Mouse (Mus musculus) layer of hippocampus, adult 9-11 months (tissue): ENCODE measurements around the gene Dyrk3.

Experiments used
- DNase-seq: peaks from one replicate; pipeline ENCODE4 v3.0.0; 2022

Gene Dyrk3

DNA sequence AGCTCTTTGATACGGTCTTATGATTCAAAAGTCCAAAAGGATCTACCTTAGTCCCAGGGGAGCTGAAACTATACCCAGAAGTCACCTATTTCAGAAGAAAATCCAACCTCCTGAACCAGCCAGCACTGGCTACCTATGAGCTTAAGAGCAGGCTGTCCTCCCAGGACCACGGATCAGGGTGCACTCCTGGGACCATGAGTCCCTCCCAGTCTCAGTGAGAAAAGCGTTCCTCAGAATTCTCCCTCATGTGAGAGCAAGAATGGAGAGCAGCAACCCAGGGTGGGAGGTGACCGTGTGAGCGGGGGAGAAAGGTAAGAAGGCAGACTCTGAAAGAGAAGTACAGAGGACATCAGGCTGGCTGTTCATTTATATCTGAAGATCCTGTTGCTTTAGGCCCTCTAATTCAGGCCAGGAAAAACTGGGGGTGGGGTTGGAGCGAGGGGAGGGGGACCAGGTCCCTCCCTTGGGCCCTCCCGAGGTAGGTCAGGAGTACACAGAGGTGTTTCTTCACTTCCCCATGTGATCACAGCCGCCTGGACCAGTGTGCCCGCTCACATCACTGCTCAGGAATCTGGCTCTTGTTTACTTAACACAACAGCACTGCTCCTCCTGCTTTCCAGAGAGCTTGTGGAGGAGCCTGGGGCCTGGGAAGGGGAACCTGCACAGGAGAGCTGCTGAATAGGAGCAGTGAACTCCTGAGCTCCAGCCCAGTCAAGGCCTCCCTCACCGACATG is 30.4 kb downstream of the Dyrk3 start:
- no peak for DNase-seq

DNA sequence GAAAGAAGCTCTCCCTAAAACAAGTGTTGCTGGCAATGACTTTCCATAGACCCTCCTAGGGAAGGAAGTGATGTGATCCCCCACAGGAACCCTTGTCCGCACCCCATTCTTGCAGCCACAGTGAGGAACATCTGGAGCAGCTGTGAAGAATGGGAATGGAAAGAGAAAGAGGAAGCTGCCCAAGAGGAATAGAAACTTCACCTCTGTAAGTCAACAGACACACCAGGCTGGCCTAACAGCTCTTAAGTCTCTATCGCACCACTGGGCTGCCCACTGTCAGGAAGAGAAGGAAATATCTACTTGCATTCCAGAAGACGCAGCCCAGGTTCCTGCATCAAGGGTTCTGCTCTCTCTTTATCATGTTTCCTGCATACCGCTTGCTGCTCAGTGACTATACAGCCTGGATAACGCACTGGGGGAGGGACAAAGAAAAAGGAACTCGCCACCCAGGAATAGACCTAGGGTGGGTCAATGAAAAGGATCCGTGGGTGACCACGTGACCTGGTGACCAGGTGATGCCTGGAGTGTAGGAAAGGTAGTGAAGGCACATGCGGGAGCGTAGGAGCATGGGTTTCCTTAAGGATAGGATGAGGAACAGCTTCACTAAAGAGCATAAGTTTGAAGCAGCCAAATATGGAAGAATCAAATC is 34.2 kb downstream of the Dyrk3 start:
- no peak for DNase-seq

DNA sequence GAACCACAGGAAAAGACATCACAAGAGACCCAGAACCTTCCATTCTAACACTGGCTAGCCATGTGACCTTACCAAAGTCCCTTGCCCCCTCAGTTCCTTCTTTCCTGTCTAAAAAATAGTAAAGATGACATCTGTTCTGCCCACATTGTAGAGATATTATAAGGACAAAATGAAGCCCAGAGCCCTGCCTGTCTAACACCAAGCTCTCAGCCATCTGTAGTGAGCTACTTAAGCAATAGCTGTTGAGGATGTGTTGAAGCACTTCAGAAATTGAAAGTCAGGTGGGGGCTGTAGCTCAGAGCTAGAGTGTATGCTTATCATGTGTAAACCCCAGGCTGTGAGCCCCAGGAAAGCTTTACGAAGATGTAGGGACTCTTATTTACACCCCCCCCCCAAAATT is 37.3 kb downstream of the Dyrk3 start:
- DNase-seq = no peak

DNA sequence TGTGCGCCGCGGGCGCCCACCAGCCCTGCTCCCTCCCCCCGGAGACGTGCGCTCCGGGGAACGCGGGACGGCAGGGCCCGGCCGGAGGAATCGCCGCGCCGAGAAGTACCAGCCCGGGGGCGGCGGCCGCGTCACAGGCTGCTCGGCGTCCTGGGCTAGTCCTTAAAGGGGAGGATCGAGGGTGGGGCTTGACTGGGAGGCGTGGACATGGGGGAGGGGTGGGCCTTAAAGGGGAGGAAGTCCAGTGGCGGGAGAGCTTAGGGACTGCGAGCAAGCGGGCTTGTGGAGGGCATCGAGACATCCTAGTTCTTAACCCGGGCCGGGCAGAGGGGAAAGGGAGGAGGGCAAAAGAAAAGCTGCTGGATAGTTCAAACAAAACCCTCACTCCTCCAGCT is 40.4 kb downstream of the Dyrk3 start, which contains the start of gene Mapkapk2:
TSS of gene Mapkapk2 (minus strand) at position 127 of the 395 bp plus-strand sequence.
- peak; percentile 90 for DNase-seq

DNA sequence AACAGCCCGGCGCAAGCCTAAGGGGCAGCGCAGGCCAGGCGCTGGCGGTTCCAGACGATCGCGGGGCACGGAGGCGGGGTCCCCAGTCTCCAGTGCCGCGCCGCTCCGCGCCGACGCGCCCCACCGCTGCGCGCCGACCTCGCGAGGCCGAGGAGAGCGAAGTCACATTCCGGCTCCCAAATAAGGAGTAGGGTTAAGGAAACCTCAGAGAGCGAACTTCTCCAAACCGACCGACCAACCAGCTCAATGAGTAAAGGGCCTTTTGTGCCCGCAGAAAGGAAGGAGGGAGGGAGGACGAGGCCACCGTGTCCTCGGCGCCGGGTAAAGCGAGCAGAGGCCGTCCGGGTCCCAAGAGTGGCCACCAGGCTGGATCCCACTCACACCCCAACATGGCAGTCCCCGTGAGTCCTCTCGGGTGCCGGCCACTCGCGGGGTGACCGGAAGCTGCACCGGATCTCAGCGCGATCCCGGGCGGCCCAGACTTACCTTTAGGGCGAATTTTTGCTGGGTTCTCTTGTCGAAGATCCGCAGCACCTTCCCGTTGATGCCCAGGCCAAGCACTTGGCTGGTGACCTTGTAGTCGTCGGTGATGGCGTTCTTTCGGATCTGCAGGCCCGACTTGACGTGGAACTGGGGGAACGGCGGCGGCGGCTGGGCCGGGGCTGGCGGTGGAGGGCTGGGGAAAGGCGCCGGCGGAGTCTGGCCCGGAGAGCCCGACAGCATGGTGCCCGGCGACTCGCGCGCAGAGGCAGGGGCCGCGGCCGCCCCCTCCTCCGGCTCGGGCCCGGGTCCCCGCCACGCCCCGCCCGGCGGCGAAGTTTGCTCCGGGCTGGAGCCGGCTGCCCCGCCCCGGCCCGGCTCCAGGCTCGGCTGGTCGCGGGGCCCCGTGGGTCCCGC is 41.1 kb downstream of the Dyrk3 start:
- no peak for DNase-seq

DNA sequence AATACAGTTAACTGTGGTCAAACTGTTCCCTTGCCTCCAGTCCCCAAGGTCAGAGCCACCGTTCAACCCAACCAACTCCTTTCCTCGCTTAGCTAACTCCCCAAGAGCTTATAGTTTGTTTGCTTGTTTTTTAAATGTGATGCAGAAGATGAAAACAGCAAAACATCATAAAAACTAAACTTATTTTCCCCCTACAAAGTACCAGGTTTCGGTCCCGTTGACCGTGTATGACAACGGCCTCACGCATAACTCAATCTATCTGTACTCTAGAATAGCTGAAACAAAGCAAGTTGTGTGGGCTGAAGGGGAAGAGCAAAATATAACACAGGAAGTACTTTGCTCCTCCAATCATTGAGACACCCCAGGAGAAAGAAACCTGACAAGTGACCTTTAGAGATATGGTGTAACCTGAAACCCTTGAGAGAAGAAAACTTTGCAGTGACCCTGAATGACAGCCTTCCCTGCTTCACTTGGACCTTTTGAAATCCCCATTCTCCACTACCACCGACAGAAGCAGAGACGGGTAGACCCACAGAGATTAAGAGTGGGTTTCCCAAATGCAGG is 41.9 kb downstream of the Dyrk3 start:
- DNase-seq = no peak

DNA sequence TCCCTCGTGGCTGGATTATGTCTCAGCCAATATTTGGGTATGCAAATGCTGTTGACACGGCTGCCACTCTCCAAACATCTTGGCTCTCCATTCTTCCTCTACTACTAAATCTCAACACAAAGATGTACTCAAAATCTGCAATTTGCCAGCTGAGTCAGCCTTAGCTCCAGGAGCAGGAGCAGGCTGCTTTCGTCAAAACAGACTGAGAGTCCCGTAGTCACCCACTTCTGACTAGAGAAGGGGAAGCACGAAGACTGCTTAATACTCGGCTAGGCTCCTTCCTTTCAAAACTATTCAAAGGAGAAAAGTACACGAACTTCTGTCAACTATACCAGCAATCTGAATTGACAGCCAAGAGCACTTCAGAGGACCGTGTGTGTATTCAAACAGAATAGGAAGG is 42.6 kb downstream of the Dyrk3 start:
- peak; percentile 61 for DNase-seq

DNA sequence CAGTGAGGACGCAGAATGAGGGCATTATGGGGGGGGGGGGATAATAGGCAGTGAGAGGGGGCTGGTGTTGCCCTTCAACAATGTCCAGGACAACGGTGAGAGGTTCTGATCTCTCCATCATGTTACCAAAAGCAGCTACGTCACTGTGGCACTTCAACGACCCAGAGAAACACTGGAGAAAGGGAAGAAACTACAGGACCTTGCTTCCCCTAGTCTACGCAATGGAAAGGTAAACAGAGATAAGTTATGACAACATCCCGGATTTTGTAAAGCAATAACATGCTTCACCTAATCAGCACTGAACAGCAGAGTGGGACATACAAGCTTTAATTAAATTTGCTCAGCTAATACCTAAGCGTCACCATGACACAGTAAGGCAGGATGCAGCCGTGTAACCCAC is 44.3 kb downstream of the Dyrk3 start:
- no peak for DNase-seq

DNA sequence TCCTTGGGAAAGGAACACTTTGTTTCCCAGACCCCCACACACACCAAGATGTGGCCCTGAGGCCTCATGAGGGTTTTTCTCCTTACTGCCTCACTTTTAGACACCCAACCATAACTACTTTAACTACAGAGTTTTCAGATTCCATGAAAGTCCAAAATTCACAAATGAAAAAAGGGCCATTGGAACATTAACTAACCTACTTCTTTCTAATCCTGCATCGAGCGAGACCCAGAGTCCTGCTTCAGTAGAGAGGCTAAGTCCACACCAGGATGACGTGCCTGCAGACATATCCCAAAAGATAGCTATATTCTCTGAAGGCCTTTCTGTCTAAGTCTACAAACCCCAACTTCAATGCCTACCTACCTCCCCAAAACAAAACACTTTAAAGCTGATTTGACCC is 45.3 kb downstream of the Dyrk3 start:
- no peak for DNase-seq

DNA sequence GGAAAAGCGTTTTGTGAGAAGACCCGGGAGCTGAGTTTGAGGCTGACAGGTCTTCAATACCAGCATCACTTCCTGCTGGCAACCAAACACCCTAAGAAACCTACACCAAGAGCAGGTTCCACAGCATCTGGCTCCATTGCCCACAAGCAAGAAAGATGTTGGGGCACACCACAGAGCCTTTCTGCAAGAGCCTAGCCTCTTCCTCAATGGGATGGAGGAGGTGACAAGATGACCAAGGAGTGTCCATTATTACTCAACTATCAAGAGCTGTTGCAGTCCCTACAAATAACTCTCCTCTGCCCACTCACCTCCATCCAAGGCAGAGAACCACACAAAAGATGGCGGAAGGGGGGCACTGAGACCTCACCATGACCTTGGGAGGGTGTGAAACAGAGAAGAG is 46.0 kb downstream of the Dyrk3 start:
- DNase-seq = no peak

DNA sequence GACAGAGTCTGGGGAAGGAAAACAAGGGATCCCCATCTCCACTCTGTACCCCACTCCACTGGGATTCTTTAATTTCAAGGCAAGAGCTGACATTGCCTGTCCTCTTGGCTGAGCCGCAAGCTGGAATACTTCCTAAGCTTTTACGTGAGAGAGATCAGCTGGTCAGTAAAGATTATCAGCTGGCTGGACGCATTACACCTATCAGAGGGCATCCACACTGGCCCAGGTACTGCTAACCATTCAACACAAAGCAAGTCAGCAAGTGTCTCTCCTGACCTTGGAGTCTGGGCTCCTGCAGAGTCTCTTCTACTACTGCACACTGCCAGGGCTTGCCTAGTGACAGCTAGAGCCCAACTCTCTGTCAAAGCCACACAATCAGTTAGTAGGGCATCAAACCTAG is 46.7 kb downstream of the Dyrk3 start:
- DNase-seq = no peak

DNA sequence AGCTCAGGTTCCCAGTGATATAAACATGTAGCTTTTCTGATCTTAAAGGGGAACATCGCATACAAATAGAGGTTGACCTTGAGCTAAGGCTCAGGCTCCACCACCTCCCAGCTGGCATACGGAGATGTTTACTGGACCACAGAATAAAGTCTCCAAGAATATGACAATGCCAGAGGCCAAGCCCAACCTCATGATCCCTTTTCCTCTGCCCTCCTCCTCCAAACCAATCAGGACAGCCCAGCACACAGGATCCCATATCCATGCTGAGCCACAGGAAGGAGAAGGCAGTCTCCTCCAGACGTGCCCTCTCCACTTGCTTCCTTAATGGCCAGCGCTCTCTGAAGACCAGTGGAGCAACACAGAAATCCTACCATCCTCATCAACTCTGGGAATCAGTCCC is 47.3 kb downstream of the Dyrk3 start:
- no peak for DNase-seq

DNA sequence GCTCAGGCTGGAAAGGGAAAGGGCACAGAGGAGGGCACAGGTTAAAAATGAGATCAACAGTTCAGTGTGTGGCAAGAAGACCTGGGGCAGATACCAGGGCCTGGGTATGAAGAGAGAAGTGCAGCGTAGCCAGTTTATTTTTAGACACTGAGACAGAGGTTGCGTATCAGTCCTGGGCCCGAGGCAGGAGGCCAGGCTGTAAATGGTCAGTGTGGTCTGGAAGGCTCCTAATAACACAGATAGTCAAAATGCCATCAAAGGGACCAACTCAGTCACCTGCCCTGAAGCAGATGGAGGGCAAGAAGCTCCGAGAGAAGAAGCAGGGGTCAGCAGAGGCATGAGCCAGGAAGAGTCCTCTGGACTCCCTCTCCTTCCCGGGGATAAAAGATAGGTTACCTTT is 47.9 kb downstream of the Dyrk3 start:
- DNase-seq = no peak

DNA sequence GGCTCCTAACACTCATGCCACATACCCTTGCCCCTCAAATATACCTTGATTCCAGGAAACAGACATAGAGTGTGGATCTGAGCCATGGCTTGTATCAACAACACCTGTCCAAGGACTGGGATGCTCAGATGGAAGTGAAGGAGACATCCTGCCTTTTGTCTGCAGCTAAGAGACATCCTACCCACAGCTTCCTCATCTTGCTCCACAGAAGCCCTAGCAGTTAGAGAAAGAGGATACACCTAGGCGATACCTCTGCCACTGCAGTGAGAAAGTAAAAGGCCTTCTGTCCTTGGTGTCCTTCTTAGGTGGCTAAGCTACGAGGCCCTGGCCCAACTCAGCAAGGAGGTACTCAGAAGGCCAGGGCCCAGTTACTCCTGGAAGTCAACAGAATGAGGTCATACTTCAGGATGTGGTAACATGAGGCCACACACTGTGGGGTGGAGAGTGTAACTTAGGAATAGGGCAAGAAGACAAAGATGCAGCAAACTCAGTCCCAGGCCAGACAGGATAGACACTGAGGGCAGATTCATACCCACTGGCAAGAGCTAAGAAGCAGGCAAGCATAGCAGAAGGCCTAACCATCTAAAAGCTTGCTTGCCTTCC is 48.5 kb downstream of the Dyrk3 start:
- DNase-seq = no peak

DNA sequence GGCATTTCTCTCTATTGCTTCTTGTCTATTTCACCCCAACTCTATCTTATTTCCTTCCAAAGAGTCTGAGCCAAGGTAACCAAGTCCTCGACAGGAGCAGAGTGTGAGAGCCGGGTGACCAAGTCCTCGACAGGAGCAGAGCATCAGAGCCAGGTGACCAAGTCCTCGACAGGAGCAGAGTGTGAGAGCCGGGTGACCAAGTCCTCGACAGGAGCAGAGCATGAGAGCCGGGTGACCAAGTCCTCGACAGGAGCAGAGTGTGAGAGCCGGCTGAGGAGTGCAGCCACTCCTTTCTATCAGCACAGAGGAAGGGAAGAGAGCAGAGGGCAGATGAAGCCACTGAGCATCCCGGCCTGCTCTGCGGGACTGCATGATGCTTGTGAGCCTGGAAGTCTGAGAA is 49.6 kb downstream of the Dyrk3 start:
- DNase-seq = no peak

DNA sequence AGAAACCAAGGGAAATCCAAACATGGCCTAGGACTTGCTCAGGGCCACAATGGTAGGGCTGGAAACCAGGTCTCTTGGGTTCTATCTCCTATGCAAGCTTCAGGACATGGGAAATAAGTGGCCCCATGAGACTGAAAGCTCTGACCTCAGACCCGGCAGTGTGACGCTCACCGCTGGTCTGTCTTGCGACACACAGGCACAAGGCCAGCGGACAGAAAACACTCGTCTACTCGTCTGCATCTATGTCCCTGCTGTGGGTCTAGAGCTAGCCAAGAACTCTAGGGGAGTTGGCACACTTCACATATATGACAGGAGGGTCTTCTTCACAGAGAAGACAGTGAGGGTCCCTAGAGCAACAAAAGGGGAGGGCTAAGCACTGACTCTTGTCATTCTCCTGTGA is 51.2 kb downstream of the Dyrk3 start:
- peak; percentile 56 for DNase-seq

DNA sequence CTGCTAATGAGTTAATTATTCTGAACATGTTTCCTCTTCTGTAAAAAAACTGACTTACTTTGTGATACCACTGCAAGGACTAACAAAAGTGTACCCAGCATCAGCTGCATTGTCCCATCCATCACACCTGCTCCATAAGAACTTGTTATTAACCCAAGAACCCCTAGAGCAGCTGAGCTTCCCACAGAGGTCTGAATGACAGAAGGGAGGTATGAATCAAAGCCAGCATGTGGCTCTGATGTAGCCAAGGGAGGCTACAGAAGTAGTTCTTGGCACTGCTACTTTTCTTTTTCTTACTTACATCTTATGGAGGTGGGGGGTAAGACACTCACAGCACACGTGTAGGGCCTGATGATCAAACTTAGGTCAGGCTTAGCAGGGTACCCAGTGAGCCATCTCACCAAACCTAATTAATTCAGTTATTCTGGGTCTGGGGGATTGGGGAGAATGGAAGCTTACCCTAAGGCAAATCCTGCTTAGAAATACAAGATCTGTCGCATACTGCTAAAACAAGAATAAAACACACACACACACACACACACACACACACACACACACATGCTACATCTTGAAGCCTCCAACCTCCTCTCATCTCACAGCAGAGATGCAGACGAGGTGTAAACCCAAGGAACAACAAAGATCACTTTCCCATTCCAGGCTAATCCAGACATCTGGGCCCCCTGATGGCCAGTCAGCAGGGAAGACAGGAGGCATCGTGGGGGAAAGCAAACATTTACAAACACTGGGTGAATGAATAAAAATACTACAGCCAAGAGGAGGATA is 52.0 kb downstream of the Dyrk3 start:
- DNase-seq = no peak

DNA sequence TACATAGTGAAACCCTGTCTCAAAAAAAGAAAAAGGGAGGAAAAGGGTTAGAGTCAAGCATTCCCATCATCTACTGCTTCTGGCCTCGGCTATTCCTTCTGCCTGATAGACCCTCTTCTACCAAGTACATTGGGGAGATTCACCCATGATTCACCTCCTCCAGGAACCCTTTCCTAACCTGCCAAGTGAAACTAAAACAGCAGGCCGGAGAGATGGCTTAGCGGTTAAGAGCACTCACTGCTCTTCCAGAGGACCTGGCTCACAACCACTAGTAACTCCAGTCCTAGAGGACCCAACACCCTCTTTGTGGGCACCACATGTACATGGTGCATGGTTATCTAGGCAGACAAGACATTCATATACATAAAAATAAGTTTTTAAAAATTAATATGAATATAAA is 52.9 kb downstream of the Dyrk3 start:
- no peak for DNase-seq

DNA sequence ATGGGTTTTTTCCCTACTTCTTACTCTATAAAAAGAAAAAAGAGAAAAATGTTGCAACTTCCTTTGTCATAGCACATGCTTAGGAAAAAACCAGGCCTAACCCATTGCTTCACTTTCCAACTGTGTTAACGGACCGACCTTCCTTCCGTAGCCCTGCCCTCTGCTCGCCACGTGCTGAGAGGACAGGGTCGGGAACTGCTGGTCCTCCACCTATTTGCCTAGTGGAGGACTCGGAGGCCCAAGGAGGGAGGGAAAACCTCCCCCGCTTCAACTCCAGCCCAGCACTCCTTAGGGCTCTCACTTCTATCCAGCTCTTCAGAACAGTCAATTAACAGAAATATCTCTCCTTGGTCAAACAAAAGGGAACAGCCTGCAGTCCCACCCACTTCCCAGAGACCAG is 53.9 kb downstream of the Dyrk3 start:
- no peak for DNase-seq

DNA sequence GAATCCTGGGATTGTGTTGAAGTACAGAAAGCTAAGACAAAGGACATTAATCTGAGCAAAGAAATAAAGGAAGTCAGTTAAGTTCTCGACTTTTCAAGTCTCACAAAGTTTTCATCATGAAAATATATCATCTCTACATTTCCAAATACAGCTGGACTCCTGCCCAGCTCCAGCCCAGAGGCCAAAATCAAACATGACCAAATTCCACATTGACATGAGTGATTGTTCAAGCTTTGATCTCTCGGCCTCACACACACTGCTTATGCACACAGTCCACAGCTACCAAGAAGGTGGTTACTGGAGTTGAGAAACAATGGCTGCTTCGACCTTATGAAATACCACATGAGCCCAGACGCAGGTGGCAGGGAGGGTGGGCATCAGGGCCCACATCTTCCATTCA is 54.5 kb downstream of the Dyrk3 start:
- no peak for DNase-seq

DNA sequence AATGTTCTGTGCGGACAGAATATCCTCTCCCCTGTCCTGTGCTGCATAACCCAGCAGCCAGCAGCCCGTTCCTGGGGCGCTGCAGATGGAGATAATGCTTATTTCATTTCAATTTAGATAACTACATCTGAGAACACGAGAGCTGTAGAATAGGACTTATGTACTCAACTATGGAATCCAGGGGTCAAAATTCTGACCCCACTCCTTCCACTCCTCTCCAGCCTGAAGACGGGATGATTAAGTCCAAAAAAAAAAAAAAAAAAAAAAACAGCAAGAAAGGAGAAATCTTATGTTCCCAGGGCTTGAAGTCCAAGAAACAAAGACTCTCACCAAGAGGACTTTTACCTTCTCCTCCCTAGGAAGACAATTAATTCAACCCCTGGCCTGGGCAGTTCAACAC is 55.0 kb downstream of the Dyrk3 start:
- DNase-seq = no peak

DNA sequence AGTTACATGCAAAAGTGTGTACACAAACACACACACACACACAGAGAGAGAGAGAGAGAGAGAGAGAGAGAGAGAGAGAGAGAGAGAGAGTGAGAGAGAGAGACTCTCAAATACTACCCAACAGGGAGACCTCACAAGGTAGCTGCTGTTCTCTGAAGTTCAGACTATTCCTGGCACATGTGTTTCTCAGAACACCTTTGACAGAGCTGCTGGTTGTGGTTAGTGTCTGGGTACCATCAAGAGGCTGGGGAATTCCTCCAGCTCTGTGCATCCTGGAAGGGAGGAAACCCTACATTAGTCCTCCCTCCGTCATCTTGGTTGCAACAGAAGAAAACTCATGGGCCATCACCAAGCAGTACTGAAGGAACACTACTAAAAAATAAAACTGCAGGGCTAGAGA is 57.5 kb downstream of the Dyrk3 start:
- DNase-seq = no peak
